Mouse (Mus musculus) limb, embryonic 14.5 days (tissue): ENCODE results near the gene Ptprn2. TPM values are rescaled to one million over a fixed set of nuclear protein-coding genes. Genes with fewer than 3 reads are reported as not detected.

Experiments used
- ATAC-seq: fragments of 200-750 bp; cut with Nextera tagmentation; 2 replicates; pipeline ENCODE4 v1.8.0; 2017; ENCODE audit warnings: low read depth, moderate number of reproducible peaks, moderate TSS enrichment; ENCODE audit not compliant: low FRiP score
- DNase-seq: peaks from one replicate; pipeline ENCODE4 v3.0.0-alpha.2; 2015; ENCODE audit warnings: low spot score
- H3K27ac ChIP-seq: fragments of 300-500 bp; sonication (generic); replicated peaks from 2 replicates; pipeline ENCODE4 v1.5.1; 2014; ENCODE audit warnings: low read depth, mild to moderate bottlenecking, low read length, moderate library complexity, mixed read lengths
- H3K27me3 ChIP-seq: fragments of 300-500 bp; sonication (generic); 2 replicates; pipeline ENCODE4 v1.6.1; 2014; ENCODE audit warnings: low read length, mixed read lengths; ENCODE audit not compliant: control insufficient read depth, insufficient read depth
- H3K36me3 ChIP-seq: fragments of 300-500 bp; sonication (generic); 2 replicates; pipeline ENCODE4 v1.6.1; 2014; ENCODE audit warnings: mild to moderate bottlenecking, low read length, moderate library complexity, mixed read lengths; ENCODE audit not compliant: control insufficient read depth, insufficient read depth
- H3K4me1 ChIP-seq: fragments of 300-500 bp; sonication (generic); 2 replicates; pipeline ENCODE4 v1.6.1; 2014; ENCODE audit warnings: antibody characterized with exemption, low read length, mixed read lengths; ENCODE audit not compliant: control insufficient read depth, insufficient read depth
- H3K4me2 ChIP-seq: fragments of 300-500 bp; sonication (generic); replicated peaks from 2 replicates; pipeline ENCODE4 v1.6.1; 2014; ENCODE audit warnings: low read depth, mild to moderate bottlenecking, low read length, moderate library complexity; ENCODE audit not compliant: severe bottlenecking
- H3K4me3 ChIP-seq: fragments of 300-500 bp; sonication (generic); replicated peaks from 2 replicates; pipeline ENCODE4 v1.5.1; 2014; ENCODE audit warnings: low read length
- H3K9ac ChIP-seq: fragments of 300-500 bp; sonication (generic); 2 replicates; pipeline ENCODE4 v1.6.1; 2014; ENCODE audit warnings: mild to moderate bottlenecking, low read depth, low read length, moderate library complexity; ENCODE audit not compliant: severe bottlenecking
- H3K9me3 ChIP-seq: fragments of 300-500 bp; sonication (generic); 2 replicates; pipeline ENCODE4 v1.6.1; 2016; ENCODE audit warnings: low read length; ENCODE audit not compliant: control insufficient read depth
- POLR2A ChIP-seq: fragments of 200-500 bp; IDR thresholded peaks from 2 replicates; pipeline ENCODE4 v1.8.0; 2012; ENCODE audit warnings: inconsistent platforms, mild to moderate bottlenecking, moderate library complexity, borderline replicate concordance; ENCODE audit not compliant: insufficient read depth, insufficient read length; ENCODE audit errors: extremely low read depth
- WGBS: fragments of 180-500 bp; shearing (Covaris S2); extraction: QIAGEN DNeasy Blood & Tissue Kit; methylation state at CpG from one replicate; pipeline ENCODE4 v1.1.7; 2014; 5-methylcytosine and 5-hydroxymethylcytosine counted together
- polyA plus RNA-seq, 2 experiments: library from polyadenylated mRNA; depleted of rRNA in 1 of 2; stranded (reverse) in 1 of 2; unstranded in 1 of 2; fragments of >200 nt; fragmentation: Nextera tagmentation in 1 of 2; extraction: Ambion mirVana in 1 of 2; gene quantifications; 2 replicates each; pipeline versions ENCODE4 v1.2.1 to v1.2.3; 2012 to 2014

The Ptprn2 gene
- polyA plus RNA-seq, 2 experiments = 0.08 to 0.65 TPM

DNA sequence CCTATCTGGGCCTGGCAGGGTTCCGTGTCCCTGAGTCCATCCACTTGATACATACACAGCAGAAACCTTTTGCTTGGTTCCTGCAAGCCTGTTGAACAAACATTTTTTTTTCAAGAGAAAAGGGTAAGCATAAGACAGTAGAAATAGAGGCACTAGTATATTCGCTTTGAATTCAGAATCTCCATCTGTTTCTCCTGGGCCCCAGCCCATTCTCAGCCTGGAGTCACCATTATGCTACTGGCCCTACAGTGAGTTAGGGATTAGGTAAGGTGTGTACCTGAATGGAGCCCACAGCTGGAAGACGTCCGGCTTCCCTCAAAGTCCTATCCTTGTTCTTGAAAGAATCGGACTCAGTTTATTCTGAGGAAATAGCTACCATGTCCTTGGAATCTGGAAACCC, 104.6 kb downstream of the Ptprn2 start:
- no peak for TF ChIP-seq POLR2A
- DNase-seq (no peak), ATAC-seq (no peak)
- Histone ChIP-seq H3K27me3 (no peaks in the 10 kb centered on the region), H3K4me2 (no peak overlapping the region), H3K4me1 (no peaks in the 10 kb centered on the region), H3K36me3 (no peaks in the 10 kb centered on the region), H3K9me3 (no peaks in the 10 kb centered on the region), H3K4me3 (no peak overlapping the region), H3K27ac (no peak overlapping the region), H3K9ac (no peak overlapping the region)
- WGBS = 93% methylated on average over 5 of the region's 5 CpGs

DNA sequence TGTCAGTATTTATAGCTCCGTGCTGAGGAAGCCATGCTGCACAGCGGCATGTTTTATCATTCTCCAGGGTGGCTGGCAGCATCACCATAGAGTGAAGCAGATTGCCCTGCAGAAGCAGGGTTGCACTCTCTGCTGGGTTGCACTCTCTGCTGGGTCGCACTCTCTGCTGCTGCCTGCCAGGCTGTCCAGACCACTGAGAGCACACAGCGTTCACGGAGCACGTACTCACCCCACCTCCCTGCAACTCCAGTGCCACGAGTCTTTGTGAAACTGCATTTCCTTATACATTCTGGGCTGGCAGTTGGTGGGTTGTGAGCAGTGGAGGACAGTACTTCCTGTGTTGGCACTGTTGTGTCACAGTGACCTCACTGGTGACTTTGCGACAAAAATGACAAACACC, 108.9 kb downstream of the Ptprn2 start:
- Histone ChIP-seq H3K4me2 (no peak overlapping the region), H3K27ac (no peak overlapping the region), H3K4me1 (no peaks in the 10 kb centered on the region), H3K9me3 (no peaks in the 10 kb centered on the region), H3K9ac (no peak overlapping the region), H3K4me3 (no peak overlapping the region), H3K27me3 (no peaks in the 10 kb centered on the region), H3K36me3 (no peaks in the 10 kb centered on the region)
- ATAC-seq (no peak), DNase-seq (no peak)
- 76% methylated on average over 8 of the region's 8 CpGs for WGBS
- no peak for TF ChIP-seq POLR2A

DNA sequence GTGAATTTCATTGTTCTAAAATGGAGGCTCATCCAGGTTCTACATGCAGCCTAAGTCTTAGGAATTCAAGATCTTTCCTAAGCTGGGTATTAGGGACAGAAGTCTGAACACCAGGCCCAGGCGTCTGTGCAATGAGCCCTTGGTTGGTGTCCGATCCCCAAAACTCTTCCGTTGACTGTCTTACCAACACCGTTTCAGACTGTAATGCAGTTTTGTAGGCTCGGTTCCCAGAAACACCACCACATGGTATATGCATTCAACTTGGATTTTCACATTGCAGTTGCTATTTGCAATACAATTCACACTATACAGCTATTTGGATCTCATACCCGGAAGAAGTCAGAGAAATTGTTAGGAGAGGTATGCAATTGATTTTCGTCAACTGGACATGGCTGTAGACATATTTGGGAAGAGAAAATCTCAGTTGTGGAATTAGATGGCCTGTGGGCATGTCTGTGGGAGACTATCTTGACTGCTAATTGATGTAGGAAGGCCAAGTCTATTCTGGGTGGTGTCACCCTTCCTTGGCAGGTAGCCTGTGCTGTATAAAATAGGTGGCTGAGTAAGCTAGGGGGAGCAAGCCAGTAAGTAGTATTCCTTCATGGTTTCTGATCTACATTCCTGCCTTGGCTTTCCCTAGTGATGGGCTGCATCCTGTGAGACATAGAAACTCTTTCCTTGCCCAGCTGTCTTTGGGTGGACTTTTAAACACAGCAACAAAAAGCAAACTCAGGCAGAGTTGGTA, 109.5 kb downstream of the Ptprn2 start:
- DNase-seq = no peak

GRCm38 (mm10) chr12:116595727-116596126, 110.2 kb downstream of the Ptprn2 start:
- H3K36me3 ChIP-seq = no peaks in the 10 kb centered on the region
- no peak for DNase-seq
- WGBS = 95% methylated on average over 4 of the region's 4 CpGs
- H3K9me3 ChIP-seq = no peaks in the 10 kb centered on the region
- H3K27me3 ChIP-seq = no peaks in the 10 kb centered on the region
- no peak overlapping the region for H3K27ac ChIP-seq
- H3K9ac ChIP-seq = no peak overlapping the region
- no peak overlapping the region for H3K4me3 ChIP-seq
- ATAC-seq = no peak
- no peak for TF ChIP-seq POLR2A
- no peak overlapping the region for H3K4me2 ChIP-seq
- no peaks in the 10 kb centered on the region for H3K4me1 ChIP-seq

More for the DNA sequence above, 109.5 kb downstream of the Ptprn2 start:
- Histone ChIP-seq H3K9me3 (no peaks in the 10 kb centered on the region), H3K4me3 (no peak overlapping the region), H3K4me2 (no peak overlapping the region), H3K27me3 (no peaks in the 10 kb centered on the region), H3K36me3 (no peaks in the 10 kb centered on the region), H3K9ac (no peak overlapping the region), H3K4me1 (no peaks in the 10 kb centered on the region), H3K27ac (no peak overlapping the region)
- no peak for TF ChIP-seq POLR2A
- WGBS = 89% methylated on average over 7 of the region's 7 CpGs
- no peak for ATAC-seq

GRCm38 (mm10) chr12:116596993-116597392, 111.5 kb downstream of the Ptprn2 start:
- ATAC-seq = no peak
- H3K36me3 ChIP-seq = no peaks in the 10 kb centered on the region
- no peak overlapping the region for H3K4me2 ChIP-seq
- no peak overlapping the region for H3K27ac ChIP-seq
- H3K4me3 ChIP-seq = no peak overlapping the region
- WGBS = 89% methylated on average over 20 of the region's 20 CpGs
- no peaks in the 10 kb centered on the region for H3K9me3 ChIP-seq
- no peaks in the 10 kb centered on the region for H3K27me3 ChIP-seq
- no peak overlapping the region for H3K9ac ChIP-seq
- no peak for DNase-seq
- no peak for TF ChIP-seq POLR2A
- no peaks in the 10 kb centered on the region for H3K4me1 ChIP-seq
